ENCODE assay signal across 1 mouse cellular context in the genomic region with DNA sequence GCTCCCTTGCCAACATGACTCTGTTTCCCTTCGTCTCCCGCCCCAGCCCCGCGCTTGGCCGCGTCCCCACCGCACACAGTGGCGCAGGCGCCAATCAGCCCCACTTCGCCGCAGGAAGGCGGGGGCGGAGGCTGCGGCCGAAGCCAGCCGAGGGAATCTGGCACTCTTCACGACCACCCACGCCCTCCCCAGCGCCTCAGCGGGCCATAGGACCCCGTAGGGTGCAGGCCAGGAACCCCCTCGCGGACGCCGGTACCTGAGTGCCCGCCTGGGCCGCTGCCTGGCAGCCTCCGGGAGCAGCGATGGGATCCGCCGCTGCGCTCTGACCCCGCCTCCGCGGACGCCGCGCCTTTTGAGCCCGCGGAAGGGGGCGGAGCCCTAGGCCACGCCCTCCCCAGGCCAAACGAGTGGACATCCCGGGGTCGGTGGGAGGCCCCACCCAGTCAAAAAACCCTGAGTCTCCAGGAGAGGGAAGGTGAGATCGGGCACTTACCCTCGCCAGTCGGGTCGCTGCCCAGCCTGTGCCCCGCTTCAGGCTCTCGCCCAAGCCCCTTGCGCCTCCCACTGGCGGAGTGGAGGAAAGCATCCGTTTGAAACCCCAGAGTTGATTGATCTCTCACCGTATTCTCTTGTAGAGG.
A peak's percentile ranks its signal among the peaks of the same experiment; 100 is the strongest.
TF ChIP-seq lines count a peak whose summit lies in the region.

A gene (minus strand): TSS at position 566 of the 638 bp plus-strand sequence.

TF ChIP-seq in MEL, 35 proteins besides CTCF, POLR2A, EP300 and RAD21 (continued from another document):
- peak; percentile 65; the same call in 1 of the 2 replicates for TF ChIP-seq MAZ (IDR thresholded peaks at IDR 0.05; ENCODE audit: low read depth, low read length)
- TF ChIP-seq NRF1 (IDR thresholded peaks at IDR 0.05; ENCODE audit: insufficient read depth, low read depth, low read length, poor library complexity, severe bottlenecking): peak; percentile 60
- TF ChIP-seq ZC3H11A (IDR thresholded peaks at IDR 0.05; ENCODE audit: low read depth, low read length): 0 out of 2 replicates have a peak, but pooled peaks have one; percentile 32
- TF ChIP-seq SMC3 (IDR thresholded peaks at IDR 0.05; ENCODE audit: low read depth, low read length): peak; percentile 77
- no peak for TF ChIP-seq ZNF384 (IDR thresholded peaks at IDR 0.05; ENCODE audit: low read depth, low read length)
- no peak for TF ChIP-seq KAT2A (conservative IDR thresholded peaks at IDR 0.05; ENCODE audit: low read depth, low read length)
- no peak for TF ChIP-seq TCF12 (IDR thresholded peaks at IDR 0.05; ENCODE audit: low read depth, low read length)
- TF ChIP-seq UBTF (IDR thresholded peaks at IDR 0.05; ENCODE audit: borderline replicate concordance, insufficient read depth, low read depth, low read length): no peak
- TF ChIP-seq ELF1 (IDR thresholded peaks at IDR 0.05; ENCODE audit: low read depth, low read length): no peak
- TF ChIP-seq TAL1 (IDR thresholded peaks at IDR 0.05; ENCODE audit: low read length): no peak
